7 mouse cellular contexts compared by ENCODE assay signal in genomic region chr19:42128787-42129508, GRCm38 (mm10). TPM values are rescaled to one million over a fixed set of nuclear protein-coding genes. Genes with fewer than 3 reads are reported as not detected.
DNase-seq lines count a peak whose midpoint lies in the region; ATAC-seq lines count a peak whose summit lies in the region.

Avpi1 (minus strand) TSS chr19:42129059.

- H3K27me3 ChIP-seq in intestine, embryonic 16.5 days (replicated peaks; ENCODE audit: control insufficient read depth, insufficient read depth, low read length): no peaks in the 10 kb centered on the region
- H3K27me3 ChIP-seq in midbrain, embryonic 11.5 days (ENCODE audit: control insufficient read depth, insufficient read depth, low read length): peaks cover 3% of the 10 kb centered on the region; the same call in 1 of the 2 replicates

- peak within 1 kb of the TSS; percentile 82 for H3K9ac ChIP-seq in intestine, embryonic 16.5 days (ENCODE audit: low read depth, low read length)
- H3K9ac ChIP-seq in midbrain, embryonic 11.5 days (ENCODE audit: low read length): peak within 1 kb of the TSS; percentile 71

- peak within 1 kb of the TSS; percentile 62 for H3K4me3 ChIP-seq in intestine, embryonic 16.5 days (ENCODE audit: low read length)
- H3K4me3 ChIP-seq in midbrain, embryonic 11.5 days (ENCODE audit: low read depth, low read length): peak within 1 kb of the TSS; percentile 54

- ATAC-seq in intestine, embryonic 16.5 days: peak; percentile 97
- ATAC-seq in midbrain, embryonic 11.5 days (ENCODE audit: low FRiP score): peak; percentile 98

- intact Hi-C loops in left cerebral cortex, postnatal 36 days (cut with DNase I): no loop called here

- H3K27ac ChIP-seq in intestine, embryonic 16.5 days (ENCODE audit: low read length): peak within 1 kb of the TSS; percentile 88
- H3K27ac ChIP-seq in midbrain, embryonic 11.5 days (ENCODE audit: low read depth, low read length): no peak within 1 kb of the TSS

- H3K4me2 ChIP-seq in intestine, embryonic 16.5 days (ENCODE audit: low read depth, low read length): peak within 1 kb of the TSS; percentile 98
- peak within 1 kb of the TSS; percentile 96 for H3K4me2 ChIP-seq in midbrain, embryonic 11.5 days

- DNase-seq in adrenal gland, adult 8-10 months: peak; percentile 99
- peak; percentile 99 for DNase-seq in embryo, embryonic 9.5 days (ENCODE audit: extremely low spot score)
- peak; percentile 82 to 93 for DNase-seq in gastrocnemius, postnatal 4 days (ENCODE audit: low spot score in 2 of 2)
- DNase-seq in left cerebral cortex, postnatal 36 days (ENCODE audit: low spot score in 2 of 2): peak; percentile 96 to 98
- DNase-seq in midbrain, embryonic 11.5 days (ENCODE audit: low spot score, missing footprints): peak; percentile 99
- DNase-seq in skeletal muscle tissue, adult 2 months (ENCODE audit: low read depth, low spot score): peak; percentile 99

- H3K36me3 ChIP-seq in intestine, embryonic 16.5 days (ENCODE audit: control insufficient read depth, insufficient read depth, low read length): no peaks in the 10 kb centered on the region
- no peaks in the 10 kb centered on the region for H3K36me3 ChIP-seq in midbrain, embryonic 11.5 days (ENCODE audit: control insufficient read depth, insufficient read depth, low read length)

- peaks cover 21% of the 10 kb centered on the region for H3K4me1 ChIP-seq in intestine, embryonic 16.5 days (ENCODE audit: control insufficient read depth, insufficient read depth, low read length)
- H3K4me1 ChIP-seq in midbrain, embryonic 11.5 days (ENCODE audit: control insufficient read depth, insufficient read depth, low read length): peaks cover 6% of the 10 kb centered on the region

- under 1% methylated on average over 54 of the region's 54 CpGs for WGBS in intestine, embryonic 16.5 days
- WGBS in midbrain, embryonic 11.5 days: under 1% methylated on average over 54 of the region's 54 CpGs

- H3K9me3 ChIP-seq in intestine, embryonic 16.5 days (ENCODE audit: control insufficient read depth, low read length): no peaks in the 10 kb centered on the region
- H3K9me3 ChIP-seq in midbrain, embryonic 11.5 days (ENCODE audit: control insufficient read depth, low read length): no peaks in the 10 kb centered on the region

RNA-seq across cellular contexts. Expression of gene Avpi1, which starts in this region (rescaled TPM):
- 100 to 1,000 TPM in 1 of 4 experiments, 10 to 100 TPM in 3; 53.5 to 107 (median 73.9) TPM for total RNA-seq in adrenal gland, adult 8-10 months (2022)
- total RNA-seq in gastrocnemius, postnatal 4 days (2021): 10 to 100 TPM; 11.5 to 11.8 TPM
- 41.5 and 43.8 TPM in 2 replicates for polyA plus RNA-seq in intestine, embryonic 16.5 days (2015; fragmentation: Nextera tagmentation; extraction: Ambion mirVana)
- 10 to 100 TPM; 29.3 to 40.2 TPM for total RNA-seq in left cerebral cortex, postnatal 36 days (2021)
- polyA plus RNA-seq in midbrain, embryonic 11.5 days (2014; fragmentation: Nextera tagmentation; extraction: Ambion mirVana): 11.1 and 12.9 TPM in 2 replicates
